Mouse (Mus musculus) forebrain, embryonic 13.5 days (tissue): ENCODE measurements around the gene Lrg1. TPM values are rescaled to one million over a fixed set of nuclear protein-coding genes. Genes with fewer than 3 reads are reported as not detected.

Experiments
- ATAC-seq: fragments of 200-750 bp; cut with Nextera tagmentation; 2 replicates; pipeline ENCODE4 v1.8.0; 2017
- H3K27ac ChIP-seq: fragments of 300-500 bp; sonication (generic); 2 replicates; pipeline ENCODE4 v1.5.1; 2015; ENCODE audit warnings: inconsistent platforms, mild to moderate bottlenecking, moderate library complexity
- H3K27me3 ChIP-seq: fragments of 300-500 bp; sonication (generic); 2 replicates; pipeline ENCODE4 v1.6.1; 2015; ENCODE audit warnings: mild to moderate bottlenecking, inconsistent platforms
- H3K36me3 ChIP-seq: fragments of 300-500 bp; sonication (generic); 2 replicates; pipeline ENCODE4 v1.6.1; 2015; ENCODE audit warnings: mild to moderate bottlenecking, inconsistent platforms; ENCODE audit not compliant: poor library complexity, severe bottlenecking
- H3K4me1 ChIP-seq: fragments of 300-500 bp; sonication (generic); 2 replicates; pipeline ENCODE4 v1.6.1; 2015; ENCODE audit warnings: inconsistent platforms
- H3K4me2 ChIP-seq: fragments of 300-500 bp; sonication (generic); 2 replicates; pipeline ENCODE4 v1.6.1; 2015; ENCODE audit warnings: inconsistent platforms, mild to moderate bottlenecking, moderate library complexity
- H3K4me3 ChIP-seq: fragments of 300-500 bp; sonication (generic); 2 replicates; pipeline ENCODE4 v1.5.1; 2015; ENCODE audit warnings: mild to moderate bottlenecking, inconsistent platforms
- H3K9ac ChIP-seq: fragments of 300-500 bp; sonication (generic); 2 replicates; pipeline ENCODE4 v1.6.1; 2015; ENCODE audit warnings: mild to moderate bottlenecking, inconsistent platforms
- H3K9me3 ChIP-seq: fragments of 300-500 bp; sonication (generic); replicated peaks from 2 replicates; pipeline ENCODE4 v1.6.1; 2016; ENCODE audit warnings: inconsistent platforms
- WGBS: fragments of 180-500 bp; shearing (Covaris S2); methylation state at CpG from one replicate; pipeline ENCODE4 v1.1.7; 2015; 5-methylcytosine and 5-hydroxymethylcytosine counted together
- polyA plus RNA-seq: library from polyadenylated mRNA; unstranded; fragments of >200 nt; fragmentation: Nextera tagmentation; extraction: Ambion mirVana; gene quantifications from 2 replicates; pipeline ENCODE4 v1.2.1, GENCODE M21; 2015

The Lrg1 gene
- polyA plus RNA-seq, 1 experiment from 2014 or later = not detected

DNA sequence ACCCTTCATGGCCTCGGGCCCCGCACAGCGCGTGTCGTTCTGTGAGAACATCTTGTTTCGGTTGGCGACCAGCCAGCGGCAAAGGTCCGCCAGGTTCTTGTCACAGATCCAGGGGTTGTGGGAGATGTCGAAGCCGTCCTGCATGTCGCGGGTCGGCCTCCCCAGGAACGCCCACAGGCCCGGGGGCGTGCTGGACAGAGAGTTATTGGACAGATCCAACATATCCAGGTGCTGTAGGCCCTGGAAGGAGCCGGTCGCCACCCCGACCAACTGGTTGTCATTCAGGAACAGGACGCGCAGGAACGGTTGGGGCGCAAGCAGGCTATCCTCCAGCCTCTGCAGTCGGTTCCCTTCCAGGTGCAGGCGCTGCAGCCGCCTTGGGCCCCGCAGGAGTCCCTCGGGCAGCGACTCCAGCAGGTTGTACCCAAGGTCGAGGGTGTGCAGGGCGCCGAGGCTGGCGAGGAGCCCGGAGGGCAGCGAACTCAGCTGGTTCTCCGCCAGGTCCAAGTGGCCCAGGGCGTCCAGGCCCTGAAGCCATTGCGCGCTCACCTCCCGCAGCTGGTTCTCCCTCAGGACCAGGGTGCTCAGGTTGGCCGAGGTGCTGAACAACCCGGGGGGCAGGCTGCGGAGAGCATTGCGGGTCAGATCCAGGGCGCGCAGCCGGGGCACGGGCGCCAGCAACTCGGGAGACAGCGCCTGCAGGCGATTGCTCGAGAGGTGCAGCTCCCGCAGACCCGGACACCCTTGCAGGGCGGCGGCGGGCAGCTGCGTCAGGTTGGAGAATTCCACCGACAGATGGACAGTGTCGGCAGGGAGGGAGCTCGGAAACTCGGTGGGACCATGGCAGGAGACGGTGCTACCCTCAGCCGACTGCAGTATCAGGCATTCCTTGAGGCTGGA lies 1.6 kb downstream of the Lrg1 start:
- Histone ChIP-seq H3K4me2 (no peak overlapping the region), H3K36me3 (peaks cover 17% of the 10 kb centered on the region), H3K9me3 (peaks cover 17% of the 10 kb centered on the region), H3K27ac (no peak overlapping the region), H3K9ac (no peak overlapping the region), H3K4me3 (no peak overlapping the region; the same call in 1 of the 2 replicates), H3K27me3 (peaks cover 90% of the 10 kb centered on the region), H3K4me1 (peaks cover 20% of the 10 kb centered on the region)
- no peak for ATAC-seq
- 8% methylated on average over 66 of the region's 66 CpGs for WGBS

DNA sequence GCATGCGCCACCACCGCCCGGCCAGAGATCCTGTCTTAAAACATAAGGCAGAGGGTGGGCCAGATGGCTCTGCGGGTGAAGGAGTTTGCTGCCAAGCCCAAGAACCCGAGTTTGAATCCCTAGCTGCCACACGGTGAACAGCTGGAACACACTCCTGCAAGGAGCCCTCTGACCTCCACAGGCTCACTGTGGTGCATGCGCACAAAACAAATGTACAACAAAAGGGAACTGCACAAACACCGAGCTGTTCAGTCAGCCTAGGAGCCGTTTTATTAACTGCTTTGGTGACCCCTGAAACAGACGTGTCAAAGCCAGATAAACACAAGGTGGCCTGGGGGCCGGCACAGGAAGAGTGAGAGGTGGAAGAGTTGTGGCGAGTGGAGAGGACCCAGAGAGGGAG lies 2.4 kb downstream of the Lrg1 start:
- no peak overlapping the region for H3K4me2 ChIP-seq
- no peak for ATAC-seq
- H3K9ac ChIP-seq = no peak overlapping the region
- peaks cover 16% of the 10 kb centered on the region for H3K36me3 ChIP-seq
- peaks cover 17% of the 10 kb centered on the region for H3K9me3 ChIP-seq
- no peak overlapping the region for H3K27ac ChIP-seq
- peaks cover 82% of the 10 kb centered on the region for H3K27me3 ChIP-seq
- 47% methylated on average over 12 of the region's 12 CpGs for WGBS
- peaks cover 17% of the 10 kb centered on the region for H3K4me1 ChIP-seq
- no peak overlapping the region for H3K4me3 ChIP-seq

DNA sequence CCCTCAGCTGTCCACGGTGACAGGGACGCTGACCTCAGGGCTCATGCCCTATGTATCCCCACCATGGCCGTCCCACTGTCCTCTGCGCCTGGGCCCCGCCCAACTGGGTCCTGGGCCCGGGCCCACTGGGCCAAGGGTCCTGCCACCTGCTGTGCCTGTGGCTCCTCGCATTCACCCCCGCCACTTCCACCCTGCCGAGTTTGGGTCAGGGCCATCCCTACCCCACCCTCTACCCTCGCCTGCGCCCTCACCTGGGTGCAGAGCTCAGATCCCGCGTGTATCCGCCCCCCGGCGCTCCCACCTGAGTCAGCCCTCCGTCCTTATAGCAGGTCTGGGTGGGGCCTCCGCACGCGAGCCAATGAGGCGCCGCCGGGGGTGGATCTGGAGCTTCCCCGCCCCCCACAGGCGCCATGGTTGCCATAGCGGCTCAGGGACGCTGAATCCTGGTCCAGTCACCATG lies 4.5 kb downstream of the Lrg1 start, which contains the start of gene Plin5:
Plin5 (minus strand) TSS at position 346 of the 460 bp plus-strand sequence.
- H3K9ac ChIP-seq = 0 out of 2 replicates have a peak within 1 kb of the TSS, but pooled peaks have one; percentile 34

DNA sequence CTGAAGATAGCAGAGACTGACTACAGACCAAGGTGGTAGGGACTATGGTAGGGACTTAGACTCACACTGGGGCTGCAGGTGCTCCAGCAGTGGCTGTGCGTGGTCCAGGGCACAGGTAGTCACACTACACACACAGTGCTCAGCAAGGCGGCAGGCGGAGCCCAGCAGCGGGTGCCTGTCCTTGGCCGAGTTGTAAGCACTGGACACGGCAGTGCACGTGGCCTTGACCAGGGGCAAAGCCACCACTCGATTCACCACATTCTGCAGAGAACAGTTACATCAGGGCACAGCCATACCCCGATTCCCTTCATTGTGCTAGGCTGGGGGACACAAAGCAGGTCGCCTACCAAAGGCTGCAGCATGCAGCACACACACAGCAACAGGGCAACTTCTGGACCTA lies 5.6 kb downstream of the Lrg1 start:
- H3K36me3 ChIP-seq = no peaks in the 10 kb centered on the region
- H3K27ac ChIP-seq = no peak overlapping the region
- H3K4me1 ChIP-seq = peaks cover 12% of the 10 kb centered on the region
- ATAC-seq = no peak
- no peak overlapping the region for H3K4me3 ChIP-seq
- H3K27me3 ChIP-seq = peaks cover 50% of the 10 kb centered on the region
- H3K4me2 ChIP-seq = no peak overlapping the region
- H3K9me3 ChIP-seq = no peaks in the 10 kb centered on the region
- H3K9ac ChIP-seq = no peak overlapping the region
- 72% methylated on average over 10 of the region's 10 CpGs for WGBS

More for the DNA sequence above, 4.5 kb downstream of the Lrg1 start, which contains the start of gene Plin5:
- WGBS = under 1% methylated on average over 27 of the region's 27 CpGs
- Histone ChIP-seq H3K4me1 (peaks cover 12% of the 10 kb centered on the region), H3K4me2 (peak within 1 kb of the TSS; percentile 60), H3K27me3 (peaks cover 61% of the 10 kb centered on the region), H3K36me3 (no peaks in the 10 kb centered on the region), H3K4me3 (peak within 1 kb of the TSS; percentile 31), H3K27ac (no peak within 1 kb of the TSS), H3K9me3 (peaks cover 5% of the 10 kb centered on the region; the same call in 1 of the 2 replicates)
- ATAC-seq = peak; percentile 44

DNA sequence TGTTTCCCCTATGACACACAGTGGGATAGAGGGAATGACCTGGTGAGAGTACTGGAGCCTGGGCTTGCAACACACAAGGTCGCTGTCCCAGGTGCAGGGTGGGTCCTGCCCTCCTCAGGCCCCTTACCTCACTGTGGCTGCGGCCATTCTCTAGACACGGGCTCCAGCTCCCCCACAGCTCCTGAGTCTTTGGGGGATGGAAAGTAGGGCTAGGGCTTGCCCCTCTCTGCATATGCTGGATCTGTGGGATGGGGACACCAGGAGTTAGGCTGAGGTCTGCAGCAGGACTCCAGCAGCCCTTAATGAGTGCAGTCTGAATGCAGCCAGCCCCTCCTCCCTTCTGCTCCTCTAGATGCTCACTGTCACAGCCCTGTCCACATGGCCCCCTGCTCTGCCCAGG lies 9.1 kb downstream of the Lrg1 start:
- Histone ChIP-seq H3K27ac (no peak overlapping the region), H3K4me1 (peaks cover 5% of the 10 kb centered on the region), H3K36me3 (peaks cover 7% of the 10 kb centered on the region), H3K9me3 (no peaks in the 10 kb centered on the region), H3K27me3 (peaks cover 17% of the 10 kb centered on the region), H3K4me3 (no peak overlapping the region), H3K9ac (peak overlapping the region; percentile 19; the same call in 1 of the 2 replicates), H3K4me2 (no peak overlapping the region)
- 70% methylated on average over 3 of the region's 3 CpGs for WGBS
- no peak for ATAC-seq

DNA sequence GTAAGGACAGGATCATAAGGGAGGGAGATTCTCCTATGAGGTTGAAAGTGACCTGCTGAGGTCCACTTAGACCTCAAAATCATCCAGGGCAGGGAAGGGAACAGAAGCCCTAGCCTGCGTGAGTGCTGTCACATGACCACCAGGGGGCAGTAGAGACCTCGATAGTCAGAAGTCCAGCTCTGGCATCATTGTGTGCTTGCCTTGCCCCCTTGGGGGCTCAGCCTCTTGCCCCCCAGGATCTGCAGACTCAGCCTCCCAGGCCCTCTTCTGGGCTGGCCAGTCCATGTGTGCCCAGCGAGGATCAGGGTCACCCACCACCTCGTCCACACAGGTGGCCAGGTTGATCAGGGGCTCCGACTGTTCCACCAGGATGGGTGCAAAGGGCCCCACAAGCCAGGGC lies 9.9 kb downstream of the Lrg1 start:
- H3K36me3 ChIP-seq = peaks cover 7% of the 10 kb centered on the region
- H3K4me3 ChIP-seq = no peak overlapping the region
- ATAC-seq = peak; percentile 30
- no peaks in the 10 kb centered on the region for H3K9me3 ChIP-seq
- no peak overlapping the region for H3K4me2 ChIP-seq
- H3K27me3 ChIP-seq = peaks cover 8% of the 10 kb centered on the region
- no peak overlapping the region for H3K27ac ChIP-seq
- WGBS = 41% methylated on average over 5 of the region's 5 CpGs
- H3K9ac ChIP-seq = no peak overlapping the region
- no peaks in the 10 kb centered on the region for H3K4me1 ChIP-seq

DNA sequence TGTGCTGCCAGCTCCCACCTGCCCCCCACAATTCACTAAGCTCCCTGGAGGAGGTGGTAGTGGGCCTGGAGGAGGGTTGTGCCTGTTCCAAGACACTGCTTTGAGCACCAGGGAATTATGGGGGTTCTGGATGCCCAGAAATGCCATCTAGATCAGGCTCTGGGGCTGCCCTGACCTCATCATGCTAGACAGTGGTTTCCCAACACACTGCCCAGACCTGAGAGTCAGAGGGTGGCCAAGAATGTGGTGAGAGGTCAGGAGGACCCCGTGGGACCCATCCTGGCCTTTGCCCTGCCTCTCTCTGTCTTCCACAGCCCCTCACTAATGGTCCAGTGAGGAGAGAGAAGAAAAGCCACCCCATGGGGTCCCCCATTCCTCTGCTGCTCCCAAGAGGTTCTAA lies 10.8 kb downstream of the Lrg1 start:
- 13% methylated on average over 1 of the region's 1 CpGs for WGBS
- Histone ChIP-seq H3K4me3 (no peak overlapping the region), H3K9me3 (no peaks in the 10 kb centered on the region), H3K4me1 (no peaks in the 10 kb centered on the region), H3K27ac (no peak overlapping the region), H3K9ac (no peak overlapping the region), H3K4me2 (no peak overlapping the region), H3K27me3 (no peaks in the 10 kb centered on the region), H3K36me3 (peaks cover 7% of the 10 kb centered on the region)
- ATAC-seq = no peak

DNA sequence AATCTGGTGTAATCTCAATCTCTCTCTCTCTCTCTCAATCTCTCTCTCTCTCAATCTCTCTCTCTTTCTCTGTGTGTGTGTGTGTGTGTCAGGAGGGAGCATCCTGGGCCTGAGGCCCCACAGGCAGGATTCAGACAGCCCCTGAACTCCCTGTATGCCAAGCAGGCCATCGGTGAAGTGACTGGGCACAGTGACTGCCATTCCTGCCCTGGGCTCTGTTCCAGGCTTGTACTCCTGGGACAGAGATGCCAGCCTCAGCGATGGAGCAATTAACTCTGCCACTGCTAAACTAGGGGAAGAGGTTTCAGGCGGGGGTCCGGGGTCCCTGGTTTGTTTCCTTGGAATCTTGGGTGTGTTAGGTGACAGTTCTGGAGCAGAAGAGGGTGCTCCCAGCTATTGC lies 11.2 kb downstream of the Lrg1 start:
- ATAC-seq = no peak
- H3K4me2 ChIP-seq = no peak overlapping the region
- H3K27me3 ChIP-seq = no peaks in the 10 kb centered on the region
- no peak overlapping the region for H3K4me3 ChIP-seq
- peaks cover 7% of the 10 kb centered on the region for H3K36me3 ChIP-seq
- H3K4me1 ChIP-seq = no peaks in the 10 kb centered on the region
- H3K27ac ChIP-seq = no peak overlapping the region
- 69% methylated on average over 4 of the region's 4 CpGs for WGBS
- no peaks in the 10 kb centered on the region for H3K9me3 ChIP-seq
- no peak overlapping the region for H3K9ac ChIP-seq

DNA sequence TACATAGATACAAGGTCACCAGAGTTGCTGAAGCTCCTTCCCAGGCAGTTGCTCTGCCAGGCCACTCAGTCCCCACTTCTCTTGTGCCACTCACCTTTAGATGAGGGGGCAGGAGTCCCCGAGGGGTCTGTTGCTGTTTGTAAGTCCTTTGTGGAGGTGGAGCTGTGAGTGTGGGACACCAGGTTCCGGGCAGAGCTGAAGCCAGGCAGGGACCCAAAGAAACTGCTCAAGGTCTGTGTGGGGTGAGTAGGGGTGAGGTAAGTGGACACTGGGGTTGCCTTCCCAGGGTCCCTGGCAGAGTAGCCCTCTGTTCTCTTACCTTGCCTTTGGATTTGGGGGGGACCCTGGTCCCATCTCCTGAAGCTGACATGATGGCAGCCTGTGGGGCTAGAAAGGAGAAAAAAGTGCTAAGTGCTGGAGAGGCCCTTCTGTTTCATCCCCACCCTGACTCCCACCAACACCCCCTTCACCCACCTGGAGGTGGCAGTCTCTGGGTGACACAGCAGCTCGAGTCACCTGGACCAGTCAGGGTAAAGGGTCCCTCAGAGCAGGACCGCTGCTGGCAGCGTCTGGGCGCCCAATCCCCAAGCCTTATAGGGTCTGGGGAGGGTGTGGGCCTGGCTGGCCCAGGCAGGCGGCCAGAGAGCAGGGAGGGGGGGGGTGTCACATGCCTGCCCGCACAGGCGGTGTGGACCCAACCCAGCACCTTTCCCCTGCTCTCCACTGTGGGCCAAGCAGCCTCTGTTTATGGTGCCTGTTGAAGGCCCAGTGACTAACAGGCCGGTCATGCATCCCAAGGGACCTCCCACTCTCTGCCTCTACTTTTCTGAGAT lies 12.4 kb downstream of the Lrg1 start, which contains the start of gene Plin4:
Plin4 (minus strand) TSS at position 585 of the 833 bp plus-strand sequence.
- ATAC-seq = no peak
- Histone ChIP-seq H3K4me1 (no peaks in the 10 kb centered on the region), H3K4me3 (no peak within 1 kb of the TSS), H3K27ac (no peak within 1 kb of the TSS), H3K36me3 (peaks cover 7% of the 10 kb centered on the region), H3K9me3 (no peaks in the 10 kb centered on the region), H3K4me2 (no peak within 1 kb of the TSS), H3K27me3 (no peaks in the 10 kb centered on the region), H3K9ac (no peak within 1 kb of the TSS)
- 66% methylated on average over 10 of the region's 10 CpGs for WGBS

DNA sequence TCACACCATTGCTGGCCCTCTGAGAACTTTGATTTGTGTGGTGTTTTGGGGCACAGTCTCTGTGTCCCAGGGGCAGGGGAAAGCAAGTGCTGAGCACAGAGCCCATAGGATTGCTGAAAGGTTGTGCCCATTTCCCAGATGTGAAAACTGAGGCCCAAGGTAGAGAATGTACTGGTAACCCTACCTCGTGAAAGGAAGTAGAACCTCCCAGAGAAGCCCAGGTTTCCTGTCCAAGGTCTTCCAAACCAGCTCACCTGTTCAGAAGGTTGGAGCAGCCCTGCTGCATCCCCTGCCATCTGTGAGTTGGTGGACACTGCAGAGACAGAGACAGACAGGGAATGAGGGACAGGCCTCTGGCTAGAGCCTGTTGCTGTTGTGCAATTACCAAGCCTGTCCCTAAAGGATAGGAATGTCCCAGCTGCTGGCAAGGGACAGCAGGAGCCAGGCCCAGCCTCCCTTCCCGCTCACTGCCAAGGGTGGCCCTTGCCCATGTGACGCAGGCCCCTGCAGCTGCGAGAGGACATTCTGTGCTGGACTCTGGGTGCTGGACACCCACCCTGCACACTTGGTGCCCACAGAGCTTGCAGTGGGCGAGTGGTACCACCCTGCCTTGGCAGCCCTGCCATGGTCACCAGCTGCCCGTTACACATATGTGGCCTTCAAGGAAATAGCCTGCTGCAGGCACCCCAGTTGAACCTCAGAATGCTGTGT lies 13.3 kb downstream of the Lrg1 start:
- 80% methylated on average over 6 of the region's 6 CpGs for WGBS
- no peaks in the 10 kb centered on the region for H3K27me3 ChIP-seq
- H3K36me3 ChIP-seq = peaks cover 14% of the 10 kb centered on the region
- H3K9ac ChIP-seq = no peak overlapping the region
- H3K27ac ChIP-seq = no peak overlapping the region
- no peaks in the 10 kb centered on the region for H3K4me1 ChIP-seq
- no peaks in the 10 kb centered on the region for H3K9me3 ChIP-seq
- H3K4me3 ChIP-seq = no peak overlapping the region
- no peak for ATAC-seq
- no peak overlapping the region for H3K4me2 ChIP-seq

DNA sequence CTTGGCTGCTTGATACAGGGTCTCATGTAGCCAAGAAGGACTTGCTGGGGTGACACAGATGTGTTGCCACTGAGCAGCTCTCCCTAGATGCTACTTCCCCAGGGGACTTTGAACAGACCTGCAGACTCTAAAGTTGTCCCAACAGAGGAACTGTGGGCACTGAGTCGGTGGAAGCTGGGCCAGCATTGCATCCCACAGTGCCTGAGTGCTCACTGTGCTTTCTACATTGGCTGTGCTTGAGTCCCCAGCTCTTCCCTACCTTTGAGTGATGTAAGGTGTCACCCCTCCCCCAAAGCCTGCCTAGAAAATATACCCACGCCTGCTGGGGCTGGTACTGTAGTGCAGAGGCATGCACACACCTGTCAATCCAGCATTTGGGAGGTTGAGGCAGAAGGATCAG lies 14.1 kb downstream of the Lrg1 start:
- ATAC-seq = no peak
- no peak overlapping the region for H3K4me3 ChIP-seq
- WGBS = 65% methylated on average over 2 of the region's 2 CpGs
- H3K4me1 ChIP-seq = no peaks in the 10 kb centered on the region
- H3K27me3 ChIP-seq = no peaks in the 10 kb centered on the region
- H3K9ac ChIP-seq = no peak overlapping the region
- no peak overlapping the region for H3K4me2 ChIP-seq
- no peaks in the 10 kb centered on the region for H3K9me3 ChIP-seq
- peaks cover 21% of the 10 kb centered on the region for H3K36me3 ChIP-seq
- H3K27ac ChIP-seq = no peak overlapping the region
